Mouse (Mus musculus): ENCODE measurements at regions not wholly inside any gene's neighbourhood (a gene's known extent, or its start where the extent isn't known, plus 50 kb on each side); places are given as distances from the start of the nearest gene placed in this dataset.

DNA sequence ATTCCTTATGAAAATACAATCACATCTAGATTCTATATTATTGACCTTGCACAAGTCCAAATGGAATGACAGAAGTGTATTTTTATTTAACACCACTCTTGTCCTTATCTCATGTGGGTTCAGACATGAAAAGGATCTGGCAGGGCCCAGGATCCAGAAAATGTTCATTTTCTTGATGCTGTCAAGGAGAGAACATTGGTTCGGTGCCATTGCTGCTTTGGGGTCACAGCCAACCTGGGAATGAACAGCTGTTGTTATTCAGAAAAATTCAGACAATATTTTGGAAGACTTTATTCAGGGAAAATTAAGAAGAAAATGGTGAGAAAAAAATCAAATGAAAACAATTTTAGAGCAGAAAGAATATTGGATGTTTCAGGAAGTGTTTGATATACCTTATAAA, 590.0 kb downstream of the Iqcm start:
- no peak for DNase-seq

DNA sequence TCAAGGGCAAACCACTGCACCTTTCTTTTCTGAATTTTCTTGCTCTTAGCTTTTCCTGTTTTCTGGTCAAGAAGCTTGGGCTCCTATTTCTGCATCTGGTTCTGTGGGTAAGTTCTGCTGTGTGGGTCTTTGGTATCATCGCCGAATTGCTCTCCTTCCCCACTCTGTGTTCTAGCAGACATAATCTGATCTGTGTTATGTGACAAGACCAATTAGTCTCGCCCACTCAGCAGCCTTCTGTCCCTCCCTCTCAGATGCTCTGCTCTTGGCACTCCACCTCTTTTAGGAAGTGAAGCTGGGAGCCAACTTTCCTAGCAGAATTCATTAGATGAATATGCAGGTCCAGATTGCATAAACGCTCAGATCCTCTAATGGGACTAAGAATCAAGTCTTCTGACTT, 603.5 kb downstream of the Iqcm start:
- DNase-seq: peak; percentile 77 to 78

DNA sequence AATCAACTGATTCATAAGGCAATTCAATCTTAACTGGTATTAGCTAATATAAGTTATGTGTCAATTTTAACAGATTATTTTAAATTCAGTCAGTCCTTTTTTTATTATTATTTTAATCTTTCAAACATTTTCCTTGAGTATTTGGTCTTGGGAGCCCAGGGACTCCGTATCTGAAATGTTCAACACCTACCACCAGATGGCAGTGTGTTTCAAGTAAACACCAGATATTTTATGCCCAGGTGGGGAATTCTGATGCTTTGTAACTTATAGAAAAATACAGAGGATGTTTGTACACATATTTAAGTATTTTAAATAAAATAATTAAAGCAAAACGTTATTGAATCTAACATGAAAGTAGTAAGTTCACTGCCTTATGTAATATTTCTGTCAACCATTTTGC, 619.2 kb downstream of the Iqcm start:
- DNase-seq: no peak

DNA sequence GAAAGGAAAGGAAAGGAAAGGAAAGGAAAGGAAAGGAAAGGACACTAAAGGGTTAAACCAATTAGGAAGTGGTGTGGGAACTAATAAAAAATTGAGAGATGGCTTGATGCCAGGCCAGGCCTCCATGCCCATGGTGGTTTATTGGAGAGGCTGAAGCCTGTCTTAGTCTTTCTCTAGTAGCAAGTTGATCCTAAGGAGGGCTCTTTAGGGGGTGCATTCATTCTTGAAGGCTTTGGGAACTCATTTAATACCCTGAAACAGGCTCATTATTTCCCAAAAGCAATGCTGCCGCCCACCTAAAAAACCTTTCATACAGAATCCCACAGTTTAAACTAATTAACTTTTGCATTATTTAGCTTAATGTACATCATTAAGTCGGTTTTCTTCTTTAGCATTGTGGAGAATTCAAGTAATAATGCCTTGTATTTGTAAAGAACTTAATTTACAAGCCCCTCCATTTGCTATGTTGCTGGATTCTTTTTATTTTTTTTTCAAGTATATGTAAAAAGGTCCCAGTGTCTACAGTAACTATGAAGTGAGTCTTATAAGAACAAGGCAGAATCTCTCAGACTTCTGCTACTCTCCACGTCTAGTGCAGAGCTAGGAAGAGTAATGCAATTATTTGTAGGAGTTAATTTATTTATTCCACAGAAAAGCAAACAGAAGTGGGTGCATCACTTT, 624.3 kb downstream of the Iqcm start:
- no peak for DNase-seq

DNA sequence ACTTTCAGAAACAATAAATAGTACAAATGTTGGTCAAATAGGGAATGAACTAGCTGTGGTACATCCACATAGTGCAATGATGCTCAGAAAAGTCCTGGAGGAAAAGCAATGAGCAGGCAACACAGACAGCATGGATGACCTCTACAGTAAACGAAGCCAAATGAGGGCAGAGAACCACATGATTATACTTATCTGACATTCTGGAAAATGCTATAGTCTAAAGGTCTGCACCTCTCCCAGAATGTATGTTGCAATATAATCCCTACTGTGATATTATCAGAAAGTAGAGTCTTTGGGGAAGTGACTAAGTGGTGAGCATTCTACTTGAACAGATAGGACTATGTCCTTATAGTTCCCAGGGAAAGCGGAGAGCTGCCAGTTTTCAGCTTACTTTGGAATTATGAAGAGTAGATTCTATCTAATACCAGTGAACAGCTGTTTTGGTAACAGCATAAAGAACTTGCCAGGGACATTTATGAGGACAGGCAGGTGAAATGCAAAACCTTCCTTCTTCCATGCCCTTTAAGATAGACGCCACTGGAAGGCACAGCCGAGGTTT, 672.2 kb downstream of the Iqcm start:
- DNase-seq: no peak

DNA sequence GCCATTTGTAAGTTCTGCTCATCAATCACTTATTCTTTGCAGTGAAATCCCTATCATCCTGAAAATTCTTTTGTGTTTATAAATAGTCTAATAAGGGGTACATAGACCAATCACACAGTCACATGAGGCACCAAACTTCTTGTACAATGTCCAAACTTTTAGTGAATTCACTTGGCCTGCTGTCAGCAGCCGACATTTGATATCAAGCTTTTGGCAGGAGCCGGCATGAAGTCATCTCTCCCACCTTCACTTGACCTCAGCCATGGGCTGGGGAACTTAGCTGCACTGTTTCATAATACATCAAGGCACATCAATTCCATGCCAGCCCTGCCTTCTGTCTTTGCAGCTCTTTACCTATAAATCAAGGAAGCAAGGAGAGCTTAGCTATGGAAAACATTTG, 679.0 kb downstream of the Iqcm start:
- DNase-seq: no peak

DNA sequence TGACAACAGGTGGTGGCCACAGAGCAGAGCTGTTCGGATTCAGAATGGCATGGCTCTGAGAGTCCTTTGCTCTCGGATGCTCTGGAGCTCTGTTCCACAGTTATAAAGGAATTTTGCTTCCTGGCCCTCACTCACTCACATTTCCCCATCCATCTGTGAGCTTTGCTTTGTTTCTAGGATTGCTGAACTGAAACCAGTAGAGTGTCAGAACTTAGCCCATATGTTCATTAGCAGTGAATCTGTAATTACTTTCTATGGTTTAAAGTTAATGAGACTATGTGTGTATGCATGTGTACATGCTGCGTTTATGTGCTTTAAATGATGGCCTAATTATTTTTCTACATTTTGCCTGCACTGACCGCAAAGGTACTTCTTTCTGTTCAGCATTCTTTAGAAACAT, 688.7 kb downstream of the Iqcm start:
- peak; percentile 8 to 10 for DNase-seq

DNA sequence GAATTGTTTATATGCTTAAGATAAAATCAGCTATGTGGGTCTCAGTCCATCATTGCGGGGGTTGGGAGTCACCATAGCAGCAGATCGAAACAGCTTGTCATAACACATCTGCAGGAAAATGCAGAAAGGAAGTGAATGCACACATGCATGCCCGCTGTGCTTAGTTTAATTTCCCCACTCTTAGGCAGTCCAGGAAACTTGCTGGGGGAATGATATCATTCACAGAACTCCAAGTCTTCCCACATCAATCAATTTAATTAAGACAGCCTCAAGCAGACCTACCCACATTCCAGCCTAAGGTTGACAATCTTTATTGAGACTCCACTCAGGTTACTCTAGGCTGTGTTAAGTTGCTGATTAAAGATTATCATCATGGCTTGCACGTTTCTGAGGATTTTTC, 700.2 kb downstream of the Iqcm start:
- DNase-seq: no peak

DNA sequence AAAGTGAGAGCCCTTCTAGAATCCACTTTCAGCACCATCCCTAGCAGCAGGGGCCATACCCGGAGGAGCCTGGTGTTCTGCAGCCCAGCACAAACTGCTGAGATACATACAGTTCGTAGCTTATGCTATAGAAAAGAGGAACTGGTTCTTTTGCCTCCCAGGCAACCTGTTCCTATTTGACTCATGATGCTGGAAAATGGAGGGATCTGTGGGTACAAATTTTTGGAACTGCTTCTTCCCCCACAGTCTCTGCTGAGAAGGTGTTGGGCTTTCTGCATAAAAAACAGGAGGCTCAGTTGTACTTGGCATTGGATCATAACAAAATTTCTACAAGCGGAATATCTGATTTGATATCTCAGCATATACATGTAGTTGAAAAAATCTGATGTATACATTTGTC, 716.7 kb upstream of the Nr3c2 start:
- DNase-seq: no peak

DNA sequence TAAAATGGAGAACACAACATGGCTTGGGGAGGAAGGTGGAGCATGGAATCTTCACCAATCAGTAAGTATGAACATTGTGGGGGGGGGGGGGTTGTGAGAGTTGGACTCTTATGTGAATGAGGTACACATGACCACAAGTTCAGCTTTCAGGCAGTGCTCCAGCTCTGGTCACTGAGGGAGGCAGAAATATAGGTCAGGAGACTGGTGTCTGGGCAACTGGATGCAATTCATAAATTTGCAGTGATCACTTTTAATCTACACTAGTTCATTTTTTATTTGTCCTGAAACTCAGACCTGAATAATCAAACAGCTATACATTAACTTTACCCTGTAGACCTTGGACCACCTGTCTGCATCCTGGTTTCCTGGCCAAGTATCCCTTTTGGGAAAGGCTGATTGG, 715.4 kb upstream of the Nr3c2 start:
- DNase-seq: no peak

DNA sequence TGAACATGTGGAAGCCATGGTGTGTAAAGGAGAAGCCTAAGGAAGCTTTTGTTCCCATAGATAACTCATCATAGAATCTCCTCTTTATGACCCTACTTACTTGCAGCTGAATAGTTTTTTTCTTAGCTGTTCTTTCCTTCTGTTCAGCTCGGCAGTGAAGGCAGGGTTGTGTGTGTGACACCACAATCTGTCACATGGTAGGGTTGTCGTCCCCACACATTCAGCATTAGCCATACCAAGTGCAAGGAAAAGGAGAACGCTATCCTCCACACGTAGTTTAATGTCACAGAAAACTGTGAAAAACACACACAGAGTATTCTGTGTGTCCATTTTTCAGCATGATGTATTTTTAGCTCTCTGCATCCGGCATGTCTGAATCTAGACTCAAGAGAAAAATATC, 711.9 kb upstream of the Nr3c2 start:
- DNase-seq: no peak

DNA sequence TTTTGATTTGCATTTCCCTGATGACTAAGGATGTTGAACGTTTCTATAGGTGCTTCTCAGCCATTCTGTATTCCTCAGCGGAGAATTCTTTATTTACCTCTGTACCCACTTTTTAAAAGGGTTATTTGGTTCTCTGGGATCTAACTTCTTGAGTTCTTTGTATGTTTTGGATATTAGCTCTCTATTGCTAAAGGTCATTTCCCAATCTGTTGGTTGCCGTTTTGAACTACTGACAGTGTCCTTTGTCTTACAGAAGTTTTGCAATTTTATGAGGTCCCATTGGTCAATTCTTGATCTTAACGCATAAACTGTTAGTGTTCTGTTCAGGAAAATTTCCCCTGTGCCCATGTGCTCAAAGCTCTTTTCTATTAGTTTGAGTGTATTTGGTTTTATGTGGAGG, 687.4 kb upstream of the Nr3c2 start:
- no peak for DNase-seq

DNA sequence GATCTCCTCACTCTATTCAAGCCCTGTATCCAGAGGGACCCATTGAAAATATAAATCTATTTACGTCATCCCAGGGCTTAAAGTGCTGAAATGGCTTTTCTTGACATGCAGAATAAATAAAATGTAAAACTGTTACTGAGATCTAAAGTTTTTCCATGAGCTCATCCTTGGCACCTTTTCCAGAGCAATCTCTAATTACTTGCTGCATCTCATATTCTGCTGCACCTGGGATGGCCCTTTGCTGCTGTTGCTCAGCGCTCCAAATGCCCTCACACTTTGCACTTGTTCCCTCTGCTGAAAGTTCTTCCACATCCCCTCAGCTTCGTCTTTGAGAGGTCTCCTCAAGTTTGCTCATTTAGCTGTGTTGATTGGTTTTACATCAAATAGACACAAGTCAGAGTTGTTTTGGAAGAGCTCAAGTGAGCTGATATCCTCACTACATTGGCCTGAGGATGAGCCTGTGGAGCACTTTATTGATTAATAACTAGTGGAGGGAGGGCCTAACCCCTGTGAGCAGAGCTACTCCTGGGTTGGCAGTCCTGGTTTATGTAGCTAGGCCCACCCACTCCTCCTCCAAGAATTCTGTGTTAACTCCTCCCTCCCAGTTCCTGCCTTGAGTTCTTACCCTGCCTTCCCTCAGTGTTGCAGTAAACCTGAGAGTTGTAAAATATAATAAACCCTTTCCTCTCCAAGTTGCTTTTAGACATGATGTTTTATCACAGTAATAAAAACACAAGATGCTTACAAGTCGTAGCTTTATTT, 681.2 kb upstream of the Nr3c2 start:
- no peak for DNase-seq

DNA sequence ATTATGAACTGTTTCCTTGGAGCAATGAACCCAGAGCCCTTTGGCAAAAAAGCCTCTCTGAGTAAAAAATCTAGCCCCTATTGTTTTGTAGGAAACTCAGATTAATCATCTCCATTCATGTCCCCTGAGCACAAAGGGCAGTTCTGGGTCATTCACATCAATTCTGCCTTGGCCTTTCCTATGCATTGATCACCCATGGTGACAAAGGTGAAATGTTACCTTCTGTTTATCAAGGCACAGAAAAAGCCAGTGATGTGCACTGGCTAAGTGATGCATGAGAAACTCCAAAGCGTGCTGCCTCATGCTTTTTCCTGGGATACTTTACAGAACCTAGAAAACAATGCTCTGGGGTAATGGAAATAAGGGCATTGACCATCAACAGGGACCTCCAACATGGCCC, 668.4 kb upstream of the Nr3c2 start:
- DNase-seq: no peak

DNA sequence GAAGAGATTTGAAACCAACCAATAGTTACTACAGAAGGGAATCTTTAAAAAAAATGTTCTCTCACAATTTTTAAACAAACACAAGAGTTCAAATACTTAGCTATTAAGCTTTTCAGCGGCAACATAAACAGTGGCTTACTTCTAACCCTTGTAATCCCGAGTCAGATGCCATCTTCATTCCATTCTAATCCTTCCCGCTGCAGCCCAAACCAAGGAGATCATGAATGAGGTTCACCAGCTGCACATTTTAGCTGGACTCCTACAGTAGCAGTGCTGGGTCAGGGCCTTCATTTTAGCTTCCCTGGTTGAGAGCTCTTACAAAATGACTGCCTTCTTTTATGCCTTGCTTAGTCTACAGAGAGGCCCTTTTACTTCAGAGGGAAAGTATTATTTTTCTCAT, 650.0 kb upstream of the Nr3c2 start:
- no peak for DNase-seq

DNA sequence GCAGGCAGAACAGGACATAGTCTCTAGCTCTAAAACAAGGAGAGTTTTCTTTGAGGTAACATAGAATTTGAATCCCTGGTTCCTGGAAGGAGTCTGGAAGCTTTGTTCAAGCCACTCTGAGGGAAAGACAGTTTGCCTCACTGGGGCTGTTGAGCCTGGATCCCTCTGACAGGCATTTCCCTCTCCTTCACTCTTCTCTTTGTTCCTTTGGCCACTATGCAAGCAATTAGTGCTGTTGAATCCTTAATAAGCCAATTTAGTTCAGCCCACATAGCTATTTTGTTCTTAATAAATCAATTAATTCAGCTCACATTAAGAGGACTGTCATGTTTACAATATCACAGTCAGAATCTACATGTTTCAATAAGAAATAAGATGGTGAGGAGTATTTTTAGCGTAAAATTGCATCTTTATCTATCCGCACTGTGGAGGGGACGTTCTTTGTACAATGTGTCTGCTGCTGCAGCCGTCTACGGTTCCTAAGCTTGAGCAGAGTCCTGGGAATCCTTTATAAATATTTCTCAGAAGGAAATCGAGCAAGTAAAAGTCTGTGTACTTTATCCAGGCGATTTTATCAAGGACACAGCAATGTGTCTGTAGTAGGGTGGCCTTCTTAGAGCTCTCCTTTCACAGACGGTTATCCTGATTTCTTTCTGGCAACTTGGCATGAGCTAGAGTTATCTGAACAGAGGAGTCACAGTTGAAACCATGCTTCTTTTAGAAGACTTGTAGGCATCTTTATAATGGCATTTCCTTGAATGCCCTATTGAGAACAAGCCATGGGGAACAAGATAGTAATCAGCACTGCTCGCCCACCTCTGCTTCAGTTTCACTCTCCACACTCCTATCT, 646.9 kb upstream of the Nr3c2 start:
- no peak for DNase-seq
